Mouse (Mus musculus) gastrocnemius, adult 18-20 months (tissue): ENCODE measurements around the gene Agtpbp1. TPM values are rescaled to one million over a fixed set of nuclear protein-coding genes. Genes with fewer than 3 reads are reported as not detected.

ENCODE experiments used
- DNase-seq: peaks from one replicate; pipeline ENCODE4 v3.0.0; 2021; ENCODE audit warnings: low spot score
- total RNA-seq, 2 experiments: library from RNA; stranded (reverse); gene quantifications; 2 replicates each; pipeline ENCODE4 v1.2.3; 2021

Gene Agtpbp1
- total RNA-seq, 2 experiments from 2014 or later = 63.3 to 69.8 TPM

DNA sequence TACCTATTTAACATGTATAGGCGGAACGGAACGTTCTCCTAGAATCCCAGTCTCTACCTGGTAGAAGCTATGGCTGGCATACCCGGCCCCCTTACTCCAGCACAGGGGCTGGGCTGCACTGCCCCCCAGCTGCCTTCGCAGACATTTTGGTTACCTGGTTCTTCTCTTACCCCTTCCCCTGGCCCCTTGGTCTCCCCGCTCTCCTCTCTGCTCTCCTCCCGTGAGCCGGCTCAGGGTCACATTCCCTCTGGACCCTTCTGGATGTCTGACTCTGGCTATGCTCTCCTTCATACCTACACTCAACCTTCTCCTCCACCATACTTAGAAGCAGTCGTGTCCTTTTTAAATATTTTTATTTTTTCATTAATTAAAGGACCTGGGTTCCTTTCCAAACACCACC is 546 bp downstream of the Agtpbp1 start:
- DNase-seq = peak; percentile 23

DNA sequence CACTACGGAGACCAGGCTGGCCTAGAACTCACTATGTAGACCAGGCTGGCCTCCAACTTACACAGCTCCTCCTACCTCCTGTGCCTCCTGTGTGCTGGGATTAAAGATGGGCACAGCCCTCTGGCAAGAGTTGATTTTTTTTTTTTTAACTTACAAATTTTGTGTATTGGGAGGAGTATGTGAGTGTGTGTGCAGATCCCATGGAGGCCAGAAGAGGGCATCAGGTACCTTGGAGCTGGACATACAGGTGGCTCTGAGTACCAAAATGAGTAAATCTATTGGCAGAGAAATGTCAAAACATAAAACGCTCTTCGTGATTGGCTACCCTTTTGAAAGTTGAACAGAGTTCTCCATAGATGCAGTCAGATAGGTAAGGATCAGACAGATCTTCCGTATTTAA is 4.1 kb downstream of the Agtpbp1 start:
- DNase-seq = no peak

DNA sequence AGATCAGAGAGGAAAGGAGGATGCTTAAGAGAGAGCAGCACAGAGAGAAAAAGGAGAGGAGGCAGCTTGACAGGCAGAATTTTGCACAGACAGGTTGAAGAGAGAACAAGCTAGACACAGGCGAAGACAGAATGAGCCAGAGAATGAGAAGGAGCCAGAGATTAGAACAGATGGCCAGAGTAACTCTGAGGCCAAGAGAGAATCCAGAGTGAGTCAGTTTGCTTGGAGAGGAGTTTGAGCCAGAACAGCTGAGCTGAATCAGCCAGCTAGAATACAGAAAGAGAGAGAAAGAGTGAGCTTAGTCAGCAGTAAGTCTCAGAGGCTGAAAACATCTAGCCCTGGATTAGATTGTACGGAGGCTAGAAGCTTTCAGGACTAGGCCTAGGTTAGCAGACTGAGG is 12.5 kb downstream of the Agtpbp1 start:
- peak; percentile 20 for DNase-seq

DNA sequence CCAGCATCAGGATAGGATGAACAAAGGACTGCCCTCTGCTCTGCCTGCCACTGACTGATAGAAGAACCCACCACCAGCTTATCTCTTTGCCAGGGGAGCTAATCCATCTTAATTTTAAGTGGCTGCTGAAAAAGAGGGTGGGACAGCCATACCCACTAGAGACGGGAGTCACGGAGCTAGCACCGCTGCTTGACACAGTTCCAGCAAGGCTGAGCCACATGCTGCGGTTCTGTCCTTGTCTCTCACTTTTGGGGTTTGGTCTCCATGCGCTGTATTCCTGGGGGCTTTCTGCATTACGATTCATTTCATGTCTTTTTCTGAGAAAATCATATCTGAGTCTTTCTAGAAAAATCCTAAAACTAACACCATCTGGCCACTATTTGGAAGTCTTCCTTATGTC is 13.9 kb downstream of the Agtpbp1 start:
- no peak for DNase-seq

DNA sequence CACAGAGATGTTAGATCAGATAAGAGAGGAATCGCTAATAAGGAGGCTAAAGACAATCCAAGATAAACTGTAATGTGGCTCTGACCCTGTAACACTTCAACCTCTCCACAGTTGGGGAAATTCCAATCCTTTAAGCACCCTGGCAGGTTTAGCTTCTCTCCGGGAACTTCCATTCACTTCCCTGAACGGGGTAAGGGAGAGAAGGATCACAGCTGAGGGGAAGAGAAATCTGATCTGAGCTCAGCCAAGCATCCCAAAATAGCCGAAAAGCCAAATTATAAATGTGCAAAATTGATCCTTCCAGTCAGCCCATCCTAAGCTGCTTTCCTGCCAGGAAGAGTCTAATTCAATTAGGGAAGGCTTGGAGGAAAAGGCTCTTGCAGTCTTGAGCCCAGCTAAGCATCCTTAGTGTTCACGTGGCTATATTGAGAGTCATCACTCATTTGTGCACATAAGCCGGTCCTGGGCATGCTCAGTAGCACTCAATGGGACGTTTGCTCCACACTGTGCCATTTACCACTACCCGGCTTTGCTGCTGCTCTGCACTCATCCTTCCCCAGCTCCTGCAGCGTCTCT is 19.0 kb downstream of the Agtpbp1 start:
- no peak for DNase-seq

DNA sequence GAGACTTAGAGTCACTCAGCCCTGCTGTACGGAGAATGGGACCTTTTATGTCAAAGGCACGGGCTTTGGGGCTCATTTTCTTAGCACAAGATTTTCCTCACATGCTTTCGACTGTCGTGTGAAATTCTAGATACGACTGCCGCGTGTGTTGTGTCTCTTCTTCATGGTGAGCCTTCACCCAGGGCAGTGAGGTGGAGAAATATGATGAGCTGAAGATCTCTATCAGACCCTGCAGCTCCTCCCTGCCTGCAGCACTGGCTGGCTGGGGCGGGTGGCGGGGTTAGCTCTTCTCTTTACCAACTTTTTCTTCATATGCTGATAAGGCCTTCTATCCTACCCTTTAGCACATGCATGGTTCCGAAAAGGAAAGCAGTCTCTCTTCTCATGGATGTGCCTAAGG is 20.1 kb downstream of the Agtpbp1 start:
- no peak for DNase-seq

DNA sequence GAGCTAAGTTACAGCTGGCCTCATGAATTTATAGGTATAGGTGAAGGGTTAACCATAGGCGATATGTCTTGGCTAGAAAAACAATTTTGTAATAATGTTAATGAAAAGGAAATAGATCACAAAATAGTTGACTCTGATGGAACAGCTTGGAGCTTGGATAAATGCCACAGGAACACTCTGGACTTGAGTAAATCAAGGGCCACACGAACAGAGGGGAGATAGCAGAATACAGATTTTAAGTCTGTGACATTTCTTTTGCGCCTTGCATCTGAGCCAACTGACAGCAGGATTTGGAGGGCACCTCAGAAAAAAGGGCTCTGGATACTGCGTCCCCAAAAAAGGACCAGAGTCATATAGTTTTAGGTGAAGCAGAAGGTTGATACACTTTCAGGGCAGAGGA is 20.5 kb downstream of the Agtpbp1 start:
- no peak for DNase-seq

DNA sequence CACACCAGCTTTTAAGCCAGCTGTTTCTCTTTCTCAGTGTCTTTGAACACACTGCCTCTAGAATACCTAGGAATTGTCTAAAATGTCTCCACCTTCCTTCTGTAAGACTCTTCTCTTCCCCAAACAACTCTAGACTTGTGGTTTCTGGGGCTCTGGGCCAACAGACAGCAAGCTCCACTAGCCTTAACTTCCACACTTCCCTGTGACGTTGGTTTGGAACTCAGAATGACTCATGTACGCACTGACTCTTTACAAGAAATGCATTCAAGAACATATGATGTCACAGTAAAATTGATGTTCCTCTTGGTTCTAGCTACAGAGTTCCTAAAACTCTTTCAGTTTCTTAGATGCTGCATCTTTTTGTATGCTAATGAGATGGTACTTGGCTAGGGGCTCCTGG is 22.6 kb downstream of the Agtpbp1 start:
- no peak for DNase-seq

DNA sequence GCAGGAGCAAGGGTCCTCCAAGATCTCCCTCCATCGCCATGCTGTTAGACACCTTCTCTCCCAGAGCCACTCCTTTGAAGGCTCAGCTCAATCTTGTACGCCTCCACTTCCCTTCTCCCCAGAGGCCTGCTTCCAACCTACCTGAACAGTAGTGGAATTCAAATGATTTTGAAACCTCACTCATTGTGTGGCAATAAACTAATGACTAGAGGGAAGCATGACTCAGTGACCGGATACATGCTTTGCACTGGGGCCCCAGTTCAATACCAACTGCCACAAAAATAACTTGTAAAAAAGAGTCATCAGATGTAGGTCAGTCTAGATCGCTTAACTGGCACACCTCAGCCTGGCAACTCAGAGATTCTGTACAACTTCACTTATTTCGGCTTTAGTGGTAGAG is 26.3 kb downstream of the Agtpbp1 start:
- DNase-seq = no peak

DNA sequence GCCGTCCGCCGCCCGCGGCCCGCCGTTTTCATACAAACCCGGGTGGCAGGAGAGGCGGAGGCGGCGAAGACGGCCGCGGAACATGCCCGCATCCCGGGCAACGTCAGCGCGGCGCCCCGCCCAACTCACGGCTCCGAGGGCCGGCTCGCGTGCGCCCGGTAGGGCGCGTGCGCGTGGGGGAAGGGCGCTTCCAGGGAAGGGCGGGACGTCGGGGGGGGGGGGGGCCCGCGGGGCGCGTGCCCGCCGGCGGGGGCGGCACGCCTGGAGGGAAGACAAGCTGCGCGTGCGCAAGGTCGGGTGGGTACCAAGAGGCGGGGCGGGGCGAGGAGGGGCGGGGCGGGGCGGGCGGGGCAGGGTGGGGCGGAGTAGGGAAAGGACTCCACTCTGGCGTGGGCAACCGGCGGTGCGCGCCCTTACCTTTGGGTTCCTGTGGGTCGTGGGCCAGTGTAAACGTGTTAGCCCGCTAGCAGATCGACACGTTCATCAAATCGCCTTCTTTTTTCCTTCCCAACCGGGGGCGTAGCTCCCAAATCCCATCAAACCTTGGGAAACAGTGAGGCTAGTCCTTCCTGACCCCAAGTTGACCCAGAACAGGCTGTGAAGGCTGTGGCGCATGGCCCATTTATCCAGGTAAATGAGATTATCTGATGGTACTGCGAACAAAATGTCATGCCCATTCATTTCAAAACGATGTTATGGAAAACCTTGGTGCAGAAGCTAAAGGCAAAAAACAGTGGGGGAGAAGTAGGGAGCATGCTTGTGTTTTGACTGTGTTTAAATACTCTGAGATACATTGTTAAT is 27.6 kb downstream of the Agtpbp1 start:
- peak; percentile 84 for DNase-seq

DNA sequence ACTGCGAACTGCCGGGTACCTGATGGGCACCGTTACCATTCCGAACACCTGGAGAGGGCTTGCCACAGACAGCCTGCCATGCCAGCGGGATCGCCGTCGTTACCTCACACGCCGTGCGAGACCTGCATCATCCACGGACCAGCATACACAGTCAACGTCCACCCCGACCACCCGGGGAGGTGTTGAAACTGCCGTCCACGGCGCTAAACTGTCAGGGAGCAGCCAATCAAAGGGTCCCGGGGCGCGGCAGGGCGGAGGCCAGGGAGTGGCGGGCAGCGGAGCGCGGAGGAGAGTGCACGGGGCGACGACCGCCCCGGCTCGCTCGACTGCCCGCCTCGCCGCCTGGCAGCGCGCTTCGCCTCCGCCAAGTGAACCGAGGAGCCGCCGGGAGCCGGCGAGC is 28.4 kb downstream of the Agtpbp1 start:
- DNase-seq = peak; percentile 31

DNA sequence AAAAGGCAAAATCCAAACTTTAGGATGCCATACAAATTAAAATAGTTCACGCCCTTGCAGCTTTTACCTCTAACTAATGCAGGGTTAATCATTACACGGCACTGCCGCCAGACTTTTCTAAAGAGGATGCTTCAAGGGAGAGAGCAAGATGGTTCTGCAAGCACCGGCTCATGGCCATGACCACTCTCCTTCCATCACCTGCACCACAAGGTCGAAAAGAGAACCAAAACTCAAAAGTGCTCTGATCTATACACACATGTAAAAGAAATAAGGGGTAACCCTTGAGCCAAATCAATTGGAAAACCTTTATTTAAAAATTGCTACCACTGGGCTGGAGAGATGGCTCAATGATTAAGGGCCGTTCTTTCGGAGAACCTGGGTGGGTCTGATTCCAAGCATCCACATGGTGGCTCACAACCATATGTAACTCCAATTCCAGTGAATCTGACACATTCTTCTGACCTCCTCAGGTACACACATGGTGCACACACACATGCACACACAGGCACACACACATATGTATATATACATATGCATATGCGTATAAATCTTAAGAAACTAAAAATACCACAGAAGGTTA is 29.3 kb downstream of the Agtpbp1 start:
- DNase-seq = no peak

DNA sequence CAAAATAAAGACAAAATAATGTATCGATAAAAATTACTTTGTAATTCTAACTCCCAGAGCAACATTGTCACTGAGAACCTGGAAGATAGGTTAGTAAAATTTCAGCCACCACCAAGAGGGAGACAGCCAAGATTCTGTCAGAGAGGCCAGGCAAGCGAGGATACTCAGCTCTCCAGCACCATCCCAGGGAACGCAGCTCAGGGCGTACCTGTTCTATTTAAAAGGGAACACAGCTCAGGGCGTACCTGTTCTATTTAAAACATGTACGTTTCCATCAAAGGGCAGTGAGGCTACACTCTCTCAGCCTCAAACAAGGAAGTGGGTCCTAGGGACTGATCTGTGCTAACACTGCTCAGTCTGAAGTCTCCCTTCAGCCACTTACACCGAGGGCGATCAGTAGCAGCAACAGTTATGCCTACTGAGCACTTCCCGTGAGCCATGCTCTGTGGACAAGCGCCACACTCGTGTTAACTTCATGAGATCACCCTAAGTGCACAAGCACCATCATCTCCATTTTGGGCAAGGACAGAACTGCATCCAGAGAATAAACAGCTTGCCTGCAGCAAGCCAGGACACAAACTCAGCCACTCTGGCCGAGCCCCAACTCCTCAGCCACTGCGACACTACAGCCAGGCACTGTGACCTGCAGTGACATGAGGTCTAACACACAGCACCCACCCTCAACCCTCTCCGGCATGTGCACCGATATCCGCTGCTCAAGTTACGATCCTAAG is 30.1 kb downstream of the Agtpbp1 start:
- no peak for DNase-seq

DNA sequence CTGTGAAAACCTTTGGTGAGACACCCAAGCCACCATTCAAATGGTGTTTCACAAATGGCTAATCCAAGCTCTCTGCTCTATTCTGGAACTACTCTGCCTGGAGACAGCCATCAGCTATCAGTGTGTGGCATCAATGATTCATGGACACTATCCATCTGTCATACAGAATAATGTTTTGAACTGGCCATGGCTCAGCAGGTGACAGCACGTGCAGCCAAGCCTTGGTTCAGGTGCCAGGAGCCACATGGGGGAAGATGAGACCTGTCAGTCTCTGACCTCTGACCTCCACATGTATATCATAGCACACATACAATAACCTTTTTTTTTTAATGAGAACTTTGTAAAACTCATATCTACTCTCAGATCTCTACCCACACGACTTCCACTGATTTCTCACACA is 32.3 kb downstream of the Agtpbp1 start:
- no peak for DNase-seq

DNA sequence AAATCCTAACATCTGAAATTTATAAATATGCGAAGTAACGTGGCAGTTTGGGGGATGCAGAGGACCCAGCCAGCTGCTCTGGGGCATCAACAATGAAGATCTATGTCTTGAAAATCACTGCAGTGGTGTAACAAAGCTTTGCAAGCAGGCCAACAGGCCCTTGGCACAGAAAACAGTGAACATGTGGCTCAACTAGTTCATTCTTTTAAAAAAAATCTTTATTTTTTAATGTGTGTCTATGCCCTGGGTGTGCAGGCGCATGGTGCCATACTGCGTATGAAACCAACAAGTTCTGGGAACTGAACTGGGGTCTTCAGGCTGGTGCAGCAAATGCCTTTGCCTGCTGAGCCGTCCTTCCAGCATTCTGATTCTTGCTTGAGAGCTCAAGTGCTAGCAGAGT is 32.7 kb downstream of the Agtpbp1 start:
- no peak for DNase-seq

DNA sequence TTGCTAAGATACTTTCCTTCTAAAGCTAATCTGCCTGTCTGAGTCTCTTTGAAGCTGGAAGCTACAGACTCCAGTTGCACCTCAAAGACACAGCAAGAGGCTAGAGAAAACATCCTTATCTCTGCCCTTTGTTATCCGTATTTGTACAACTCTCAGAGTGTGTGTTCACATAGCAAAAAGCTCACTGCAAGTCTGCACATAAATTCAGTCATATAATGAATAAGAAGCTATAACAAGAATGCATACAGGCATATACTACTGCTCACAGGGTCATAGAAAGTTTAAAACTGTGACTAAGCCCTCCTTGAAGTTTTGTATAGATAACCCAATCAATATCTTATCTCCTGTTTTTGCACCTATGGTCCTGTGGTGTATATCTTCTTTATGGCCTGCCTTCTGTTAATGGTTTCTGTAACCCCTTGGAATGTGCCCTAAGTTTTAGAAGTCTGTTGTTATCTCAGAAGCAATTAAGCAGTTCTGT is 35.7 kb downstream of the Agtpbp1 start:
- DNase-seq = no peak

DNA sequence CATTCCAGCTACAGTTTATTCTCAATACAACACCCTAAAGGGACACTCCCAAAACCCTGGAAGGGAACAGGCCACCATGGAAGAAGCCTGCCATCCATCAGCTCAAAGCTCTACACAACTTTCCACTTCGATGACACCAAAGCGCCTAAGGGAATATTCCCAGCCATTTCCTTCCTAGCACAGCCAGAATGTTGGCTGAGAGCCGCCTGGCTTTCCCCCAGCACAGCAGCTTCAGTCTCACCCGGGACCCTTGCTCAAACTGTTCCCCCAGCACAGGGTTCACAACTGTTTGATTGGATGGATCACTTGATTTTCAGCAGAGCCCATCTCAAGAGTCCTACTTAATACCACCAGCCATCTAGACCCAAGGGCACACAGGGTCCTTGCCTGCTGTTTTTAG is 37.3 kb downstream of the Agtpbp1 start:
- DNase-seq = no peak

DNA sequence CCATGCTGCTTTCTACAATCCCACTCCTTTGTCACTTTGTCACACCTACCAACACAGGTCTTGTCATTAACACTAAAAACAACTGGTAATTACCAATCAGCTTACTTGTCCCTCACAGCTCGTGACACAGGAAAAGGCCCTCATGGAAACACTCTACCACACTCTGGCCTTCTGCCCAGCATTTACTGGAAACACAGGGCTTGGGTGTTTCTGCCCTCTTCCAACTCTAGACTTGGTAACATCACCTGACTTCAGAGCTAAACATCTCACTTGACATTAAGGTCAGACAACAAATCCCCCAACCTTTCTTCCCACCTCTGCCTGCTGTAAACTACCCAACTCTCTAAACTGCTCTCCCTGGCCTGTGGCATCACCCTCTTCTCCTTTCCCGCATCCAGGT is 37.9 kb downstream of the Agtpbp1 start:
- peak; percentile 7 for DNase-seq

DNA sequence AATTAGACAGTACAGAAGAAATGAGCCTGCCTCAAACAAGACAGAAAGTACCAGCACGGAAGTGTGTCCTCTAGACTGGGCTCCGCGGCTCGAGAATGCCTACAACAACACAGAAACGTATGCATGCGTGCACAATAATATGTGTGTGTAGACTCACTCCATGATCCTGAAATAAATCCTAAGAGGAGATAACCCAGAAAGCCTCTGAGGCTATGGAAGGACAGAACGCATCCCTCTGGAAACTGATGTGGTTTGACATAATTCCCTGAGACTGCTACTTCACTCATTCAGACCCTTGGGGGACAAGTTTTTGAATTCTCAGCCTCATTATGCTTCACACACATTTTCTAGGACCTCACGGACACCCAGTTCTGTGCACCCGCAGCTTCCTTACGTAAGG is 42.6 kb downstream of the Agtpbp1 start:
- no peak for DNase-seq

DNA sequence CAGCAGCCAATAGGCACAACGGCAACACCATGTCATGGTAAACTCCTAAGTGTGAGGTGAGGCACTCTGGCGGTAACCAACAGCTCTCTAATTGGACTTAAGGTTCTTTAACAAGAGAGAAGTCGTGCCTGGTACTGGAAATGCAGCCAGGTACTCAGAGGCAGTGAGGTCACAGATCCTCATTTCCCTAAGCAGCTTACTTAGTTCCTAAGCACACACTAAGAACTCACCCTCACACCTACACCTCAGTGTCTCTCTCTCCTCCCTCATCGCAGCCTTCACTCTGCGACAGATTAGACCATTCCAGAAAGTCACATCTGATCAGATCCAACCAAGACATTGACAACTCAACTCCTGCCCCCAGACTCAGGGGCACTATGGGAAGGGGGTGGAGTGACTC is 45.0 kb downstream of the Agtpbp1 start:
- no peak for DNase-seq

DNA sequence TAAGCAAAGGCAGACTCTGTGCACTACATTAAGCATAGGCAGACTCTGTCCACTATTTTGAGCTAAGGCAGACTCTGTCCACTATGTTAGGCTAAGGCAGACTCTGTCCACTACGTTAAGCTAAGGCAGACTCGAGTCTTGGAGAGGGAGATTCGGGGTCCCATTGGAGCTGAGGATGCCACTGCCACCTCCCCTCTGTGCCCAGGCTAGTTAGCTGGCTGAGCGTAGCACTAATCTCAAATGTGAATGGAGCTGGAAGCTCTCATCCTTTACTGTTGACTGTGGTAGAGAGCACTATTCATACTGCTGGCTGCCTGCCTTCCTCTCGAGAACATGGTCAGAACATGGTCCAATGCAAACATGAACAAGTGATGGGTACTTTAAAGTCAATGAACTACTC is 46.4 kb downstream of the Agtpbp1 start:
- DNase-seq = no peak

DNA sequence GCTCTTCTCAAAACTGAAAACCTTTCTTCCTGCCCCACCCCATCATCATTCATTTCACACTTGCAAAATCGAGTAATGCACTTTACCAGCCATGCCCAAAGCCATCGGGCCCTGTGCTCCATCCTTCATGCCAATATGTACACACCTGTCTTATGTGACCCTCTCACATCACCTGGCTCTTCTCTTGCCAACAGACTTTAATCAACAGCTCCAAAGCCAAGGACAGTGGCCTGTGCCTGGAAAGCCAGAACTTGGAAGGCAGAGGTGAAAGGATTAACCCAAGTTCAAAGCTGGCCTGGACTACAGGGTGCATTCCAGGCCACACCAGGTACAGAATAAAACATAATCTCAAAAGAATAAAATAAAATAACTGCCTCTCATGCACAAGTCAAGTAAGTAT is 48.4 kb downstream of the Agtpbp1 start:
- DNase-seq = no peak
